Mouse (Mus musculus) layer of hippocampus, adult 9-11 months (tissue): ENCODE measurements around the gene Nat8f3.
"Not testable (repeated sequence)": the region's sequence is repeated elsewhere in the genome, so short reads cannot be mapped to it uniquely, and the experiment has no call there.

Experiments used
- DNase-seq: peaks from one replicate; pipeline ENCODE4 v3.0.0; 2022

Gene Nat8f3

DNA sequence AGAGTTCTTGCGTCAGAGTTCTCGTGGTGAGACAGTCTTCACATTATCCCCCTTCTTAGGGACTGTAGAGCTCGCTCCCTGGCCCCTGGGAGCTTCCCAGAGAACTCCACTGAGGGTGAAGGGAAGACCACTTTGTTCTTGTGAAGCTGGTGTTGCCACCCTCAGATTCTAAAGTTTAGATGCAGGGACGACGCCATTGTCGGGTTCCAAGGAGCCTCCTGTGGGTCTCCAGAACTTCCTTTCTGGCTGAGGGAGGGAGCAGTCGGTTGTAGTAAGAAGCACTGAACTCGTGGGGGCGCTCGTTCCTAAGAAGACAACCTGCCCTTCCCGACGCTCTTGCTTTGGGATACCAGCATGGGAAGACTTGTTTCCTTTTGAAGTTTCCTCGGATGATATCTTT is at the start of gene Nat8f3:
TSS of gene Nat8f3 (minus strand) at position 223 of the 400 bp plus-strand sequence.
- DNase-seq, result not testable (repeated sequence)

DNA sequence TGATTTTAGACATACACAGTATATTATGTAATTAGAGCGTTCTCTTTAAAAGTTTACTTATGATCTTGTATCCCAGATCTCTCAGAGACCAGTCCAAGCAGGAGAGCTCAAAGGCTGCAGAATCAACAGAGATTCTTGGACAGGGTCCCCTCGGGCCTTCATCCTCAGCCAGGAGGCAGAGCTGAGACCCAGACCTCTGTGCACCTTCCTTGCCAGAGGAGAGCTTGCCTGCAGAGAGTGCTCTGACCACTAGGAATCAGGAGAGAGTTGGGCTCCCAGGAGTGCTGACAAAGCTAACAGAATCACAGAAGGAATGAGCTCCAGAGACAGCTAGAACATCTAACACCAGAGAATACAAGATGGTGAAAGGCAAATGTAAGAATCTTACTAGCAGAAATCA is 47.8 kb upstream of the Nat8f3 start:
- no peak for DNase-seq

DNA sequence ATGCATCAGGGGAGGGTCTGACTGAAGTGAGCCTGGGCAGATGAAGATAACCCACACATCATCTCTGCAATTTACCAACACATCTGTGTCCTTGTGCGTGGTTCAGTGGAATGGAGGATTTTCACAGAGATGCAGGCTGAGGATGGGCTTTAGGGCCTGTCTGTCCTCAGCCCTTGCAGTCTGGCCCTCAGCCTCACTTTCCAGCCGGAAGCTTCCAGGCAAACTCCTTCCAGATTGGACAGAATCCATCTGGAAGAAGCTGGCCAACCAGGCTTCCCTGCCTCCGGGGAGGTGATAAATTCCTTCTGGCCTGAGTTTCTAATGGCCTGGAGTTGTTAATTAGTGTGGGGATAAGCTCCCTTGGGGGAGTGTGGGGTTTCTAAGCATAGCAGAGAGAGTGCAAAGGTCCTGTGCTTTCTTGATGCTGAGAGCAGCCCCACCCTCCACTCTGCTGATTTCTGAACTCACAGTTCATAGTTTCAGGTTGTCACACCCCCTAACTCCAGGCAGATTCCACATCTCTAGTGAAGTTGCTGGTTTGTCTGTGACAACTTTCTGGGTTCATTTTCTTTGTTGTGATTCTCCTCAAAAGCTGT is 45.5 kb upstream of the Nat8f3 start:
- not testable (repeated sequence) for DNase-seq

DNA sequence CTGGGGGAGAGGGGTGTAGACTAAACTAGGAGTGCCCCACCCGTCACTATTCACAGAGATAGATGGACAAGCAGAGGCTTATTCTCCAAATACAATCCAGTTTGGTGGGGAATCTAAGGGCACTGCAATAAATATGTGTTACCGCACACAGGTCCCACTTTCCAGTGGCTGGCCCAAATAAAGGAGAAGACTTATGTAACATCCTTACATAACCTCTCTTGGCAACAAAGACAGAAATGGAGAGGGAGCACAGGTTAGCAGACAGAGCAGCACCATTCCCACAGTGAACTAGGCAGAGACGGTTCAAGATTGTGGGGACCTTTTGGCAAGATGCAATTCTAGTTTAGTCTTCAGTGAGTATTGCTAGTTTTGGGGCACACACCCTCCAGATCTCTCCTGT is 45.0 kb upstream of the Nat8f3 start:
- DNase-seq, result not testable (repeated sequence)

DNA sequence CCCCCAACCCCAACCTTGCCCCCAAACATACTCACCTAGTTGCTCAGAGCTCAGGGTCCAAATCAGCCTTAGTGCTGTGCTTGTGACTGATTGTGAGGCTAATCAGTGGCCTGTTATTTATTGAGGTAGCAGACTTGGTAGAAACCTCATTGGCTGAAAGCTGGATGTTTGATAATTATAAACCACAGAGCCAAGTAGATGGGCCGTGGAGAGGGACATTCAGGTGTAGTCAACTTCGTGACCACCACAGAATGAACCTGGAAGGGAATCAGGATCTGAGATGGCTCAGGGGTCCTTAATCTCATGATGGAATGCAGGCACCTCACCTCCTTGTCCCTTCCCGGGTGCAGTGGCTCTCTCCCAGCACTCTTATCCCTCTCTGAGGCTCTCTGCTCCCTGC is 44.2 kb upstream of the Nat8f3 start:
- not testable (repeated sequence) for DNase-seq

DNA sequence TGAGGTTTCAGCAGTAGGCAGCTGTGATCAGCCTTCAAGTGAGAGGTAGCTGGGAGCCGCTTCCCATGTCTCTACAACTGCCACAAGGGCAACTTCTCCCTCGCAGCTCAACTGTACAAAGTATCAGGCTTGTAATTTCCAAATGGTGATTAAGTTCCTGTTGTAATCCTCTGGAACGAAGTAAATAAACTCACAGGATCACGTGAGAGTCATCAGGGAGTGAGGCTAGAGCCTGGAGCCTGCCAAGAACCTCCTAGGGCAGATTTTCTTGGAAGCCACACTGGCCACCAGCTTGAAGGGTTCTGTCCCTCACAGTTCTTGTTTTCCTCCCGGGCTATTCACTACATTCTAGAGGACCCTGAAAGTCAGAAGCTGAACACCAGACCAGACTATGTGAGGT is 37.6 kb upstream of the Nat8f3 start:
- not testable (repeated sequence) for DNase-seq

DNA sequence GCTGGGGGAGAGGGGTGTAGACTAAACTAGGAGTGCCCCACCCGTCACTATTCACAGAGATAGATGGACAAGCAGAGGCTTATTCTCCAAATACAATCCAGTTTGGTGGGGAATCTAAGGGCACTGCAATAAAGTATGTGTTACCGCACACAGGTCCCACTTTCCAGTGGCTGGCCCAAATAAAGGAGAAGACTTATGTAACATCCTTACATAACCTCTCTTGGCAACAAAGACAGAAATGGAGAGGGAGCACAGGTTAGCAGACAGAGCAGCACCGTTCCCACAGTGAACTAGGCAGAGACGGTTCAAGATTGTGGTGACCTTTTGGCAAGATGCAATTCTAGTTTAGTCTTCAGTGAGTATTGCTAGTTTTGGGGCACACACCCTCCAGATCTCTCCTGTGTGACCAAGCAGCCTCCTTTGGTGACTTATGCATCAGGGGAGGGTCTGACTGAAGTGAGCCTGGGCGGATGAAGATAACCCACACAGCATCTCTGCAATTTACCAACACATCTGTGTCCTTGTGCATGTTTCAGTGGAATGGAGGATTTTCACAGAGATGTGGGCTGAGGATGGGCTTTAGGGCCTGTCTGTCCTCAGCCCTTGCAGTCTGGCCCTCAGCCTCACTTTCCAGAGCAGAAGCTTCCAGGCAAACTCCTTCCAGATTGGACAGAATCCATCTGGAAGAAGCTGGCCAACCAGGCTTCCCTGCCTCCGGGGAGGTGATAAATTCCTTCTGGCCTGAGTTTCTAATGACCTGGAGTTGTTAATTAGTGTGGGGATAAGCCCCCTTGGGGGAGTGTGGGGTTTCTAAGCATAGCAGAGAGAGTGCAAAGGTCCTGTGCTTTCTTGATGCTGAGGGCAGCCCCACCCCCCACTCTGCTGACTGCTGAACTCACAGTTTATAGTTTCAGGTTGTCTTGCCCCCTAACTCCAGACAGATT is 2.2 kb downstream of the Nat8f3 start:
- not testable (repeated sequence) for DNase-seq

DNA sequence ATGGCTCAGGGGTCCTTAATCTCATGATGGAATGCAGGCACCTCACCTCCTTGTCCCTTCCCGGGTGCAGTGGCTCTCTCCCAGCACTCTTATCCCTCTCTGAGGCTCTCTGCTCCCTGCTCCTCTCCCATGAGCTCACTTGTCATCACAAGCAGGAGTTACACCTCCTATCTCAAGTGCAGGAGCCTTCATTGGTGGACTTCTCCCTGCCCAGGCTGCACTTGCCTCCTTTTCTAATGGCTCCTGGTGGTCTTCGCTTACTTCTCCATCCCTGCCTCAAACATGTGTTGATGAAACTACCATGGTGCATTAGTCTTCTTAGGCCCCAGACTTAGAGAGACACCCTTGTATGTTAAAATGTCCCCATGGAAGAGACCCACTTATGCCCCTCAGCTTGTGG is 2.9 kb downstream of the Nat8f3 start:
- DNase-seq, result not testable (repeated sequence)

DNA sequence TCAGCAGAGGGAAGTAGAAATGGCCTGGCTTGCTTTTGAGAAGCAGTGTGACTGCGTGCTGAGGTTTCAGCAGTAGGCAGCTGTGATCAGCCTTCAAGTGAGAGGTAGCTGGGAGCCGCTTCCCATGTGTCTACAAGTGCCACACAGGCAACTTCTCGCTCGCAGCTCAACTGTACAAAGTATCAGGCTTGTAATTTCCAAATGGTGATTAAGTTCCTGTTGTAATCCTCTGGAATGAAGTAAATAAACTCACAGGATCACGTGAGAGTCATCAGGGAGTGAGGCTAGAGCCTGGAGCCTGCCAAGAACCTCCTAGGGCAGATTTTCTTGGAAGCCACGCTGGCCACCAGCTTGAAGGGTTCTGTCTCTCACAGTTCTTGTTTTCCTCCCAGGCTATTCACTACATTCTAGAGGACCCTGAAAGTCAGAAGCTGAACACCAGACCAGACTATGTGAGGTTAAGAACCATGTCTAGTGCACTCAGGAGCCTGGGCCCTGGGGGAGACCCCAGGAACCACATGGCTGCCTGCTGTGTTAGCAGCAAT is 9.8 kb downstream of the Nat8f3 start:
- DNase-seq, result not testable (repeated sequence)

DNA sequence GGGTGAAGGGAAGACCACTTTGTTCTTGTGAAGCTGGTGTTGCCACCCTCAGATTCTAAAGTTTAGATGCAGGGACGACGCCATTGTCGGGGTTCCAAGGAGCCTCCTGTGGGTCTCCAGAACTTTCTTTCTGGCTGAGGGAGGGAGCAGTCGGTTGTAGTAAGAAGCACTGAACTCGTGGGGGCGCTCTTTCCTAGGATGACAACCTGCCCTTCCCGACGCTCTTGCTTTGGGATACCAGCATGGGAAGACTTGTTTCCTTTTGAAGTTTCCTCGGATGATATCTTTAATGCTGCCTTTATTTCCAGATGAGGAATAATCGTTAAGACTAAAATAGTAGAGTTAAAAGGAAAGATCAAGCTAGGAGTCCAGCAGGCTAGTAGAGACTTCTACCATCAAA is 52.4 kb downstream of the Nat8f3 start, which contains the start of gene Nat8f7:
TSS of gene Nat8f7 (minus strand) at position 101 of the 400 bp plus-strand sequence.
- not testable (repeated sequence) for DNase-seq

DNA sequence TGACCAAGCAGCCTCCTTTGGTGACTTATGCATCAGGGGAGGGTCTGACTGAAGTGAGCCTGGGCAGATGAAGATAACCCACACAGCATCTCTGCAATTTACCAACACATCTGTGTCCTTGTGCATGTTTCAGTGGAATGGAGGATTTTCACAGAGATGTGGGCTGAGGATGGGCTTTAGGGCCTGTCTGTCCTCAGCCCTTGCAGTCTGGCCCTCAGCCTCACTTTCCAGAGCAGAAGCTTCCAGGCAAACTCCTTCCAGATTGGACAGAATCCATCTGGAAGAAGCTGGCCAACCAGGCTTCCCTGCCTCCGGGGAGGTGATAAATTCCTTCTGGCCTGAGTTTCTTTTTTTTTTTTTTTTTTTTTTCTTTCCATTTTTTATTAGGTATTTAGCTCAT is 55.9 kb downstream of the Nat8f3 start:
- DNase-seq, result not testable (repeated sequence)

DNA sequence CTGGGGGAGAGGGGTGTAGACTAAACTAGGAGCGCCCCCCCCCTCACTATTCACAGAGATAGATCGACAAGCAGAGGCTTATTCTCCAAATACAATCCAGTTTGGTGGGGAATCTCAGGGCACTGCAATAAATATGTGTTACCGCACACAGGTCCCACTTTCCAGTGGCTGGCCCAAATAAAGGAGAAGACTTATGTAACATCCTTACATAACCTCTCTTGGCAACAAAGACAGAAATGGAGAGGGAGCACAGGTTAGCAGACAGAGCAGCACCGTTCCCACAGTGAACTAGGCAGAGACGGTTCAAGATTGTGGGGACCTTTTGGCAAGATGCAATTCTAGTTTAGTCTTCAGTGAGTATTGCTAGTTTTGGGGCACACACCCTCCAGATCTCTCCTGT is 56.3 kb downstream of the Nat8f3 start:
- DNase-seq, result not testable (repeated sequence)

DNA sequence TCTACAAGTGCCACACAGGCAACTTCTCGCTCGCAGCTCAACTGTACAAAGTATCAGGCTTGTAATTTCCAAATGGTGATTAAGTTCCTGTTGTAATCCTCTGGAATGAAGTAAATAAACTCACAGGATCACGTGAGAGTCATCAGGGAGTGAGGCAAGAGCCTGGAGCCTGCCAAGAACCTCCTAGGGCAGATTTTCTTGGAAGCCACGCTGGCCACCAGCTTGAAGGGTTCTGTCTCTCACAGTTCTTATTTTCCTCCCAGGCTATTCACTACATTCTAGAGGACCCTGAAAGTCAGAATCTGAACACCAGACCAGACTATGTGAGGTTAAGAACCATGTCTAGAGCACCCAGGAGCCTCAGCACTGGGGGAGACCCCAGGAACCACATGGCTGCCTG is 63.6 kb downstream of the Nat8f3 start:
- DNase-seq, result not testable (repeated sequence)
